In genomic region chr2:26090876-26091770, GRCm38 (mm10) we compare ENCODE assay signal across 8 mouse cellular contexts. TPM values are rescaled to one million over a fixed set of nuclear protein-coding genes. Genes with fewer than 3 reads are reported as not detected.
DNase-seq lines count a peak whose midpoint lies in the region; ATAC-seq lines count a peak whose summit lies in the region.

No protein-coding gene starts in this region.

- WGBS in midbrain, embryonic 15.5 days = under 1% methylated on average over 36 of the region's 39 CpGs

- H3K4me3 ChIP-seq in midbrain, embryonic 15.5 days = peak overlapping the region; percentile 59

- peaks cover 30% of the 10 kb centered on the region for H3K4me1 ChIP-seq in midbrain, embryonic 15.5 days

- peak overlapping the region; percentile 73 for H3K9ac ChIP-seq in midbrain, embryonic 15.5 days

- peak; percentile 18 for DNase-seq in ovary, postnatal 36 days (ENCODE audit: low spot score)
- no peak for DNase-seq in ovary, postnatal 10 days (ENCODE audit: low spot score)
- DNase-seq in cerebellum, adult 9-11 months = peak; percentile 62
- peak; percentile 46 to 52 for DNase-seq in layer of hippocampus, postnatal 10 days (ENCODE audit: low spot score in 2 of 2)
- DNase-seq in spleen, postnatal 14 days (ENCODE audit: low spot score in 2 of 2) = no peak
- no peak for DNase-seq in adrenal gland, postnatal 10 days

- no peaks in the 10 kb centered on the region for H3K9me3 ChIP-seq in midbrain, embryonic 15.5 days

- no peaks in the 10 kb centered on the region for H3K36me3 ChIP-seq in midbrain, embryonic 15.5 days (replicated peaks)

- no peaks in the 10 kb centered on the region for H3K27me3 ChIP-seq in midbrain, embryonic 15.5 days (replicated peaks)

- peak overlapping the region; percentile 83 for H3K27ac ChIP-seq in midbrain, embryonic 15.5 days

- peak; percentile 82 for ATAC-seq in granulocyte monocyte progenitor cell, adult 5-6 weeks (replicated peaks; ENCODE audit: poor library complexity, severe bottlenecking)
- ATAC-seq in midbrain, embryonic 15.5 days (replicated peaks) = peak; percentile 68

- peak overlapping the region; percentile 87 for H3K4me2 ChIP-seq in midbrain, embryonic 15.5 days

RNA-seq across cellular contexts. Expression of gene Nacc2, which starts 31.9 kb away (rescaled TPM):
- total RNA-seq in granulocyte monocyte progenitor cell, adult 5-6 weeks (2014; fragmentation: Nextera tagmentation) = 0.30 and 0.62 TPM in 2 replicates
- total RNA-seq in granulocyte monocyte progenitor cell, adult 5-6 weeks (2017) = 0.57 and 0.65 TPM in 2 replicates
- total RNA-seq in layer of hippocampus, postnatal 10 days (2021) = 10 to 100 TPM; 42.8 to 46.3 TPM
- 14.3 and 16.9 TPM in 2 replicates for polyA plus RNA-seq in midbrain, embryonic 15.5 days (2015; fragmentation: Nextera tagmentation; extraction: Ambion mirVana)
- 10 to 100 TPM; 19.9 to 31.0 TPM for total RNA-seq in adrenal gland, postnatal 10 days (2021)

Comparison
In these comparisons a context has a peak if more than half of its experiments do, and no peak if none do; other contexts are left out.
1. DNase-seq: peak in ovary, postnatal 36 days (single experiment), cerebellum, adult 9-11 months (single experiment) and layer of hippocampus, postnatal 10 days (2 of 2); none in ovary, postnatal 10 days (single experiment), spleen, postnatal 14 days (0 of 2) and adrenal gland, postnatal 10 days (single experiment).
2. RNA of gene Nacc2, which starts 31.9 kb away (total RNA-seq): 42.8 to 46.3 TPM in layer of hippocampus, postnatal 10 days and 19.9 to 31.0 TPM in adrenal gland, postnatal 10 days; 0.30 to 0.65 TPM in granulocyte monocyte progenitor cell, adult 5-6 weeks; every median in the first group is over 10 times any median in the second.